Mouse (Mus musculus) yolk sac, embryonic 10.5 days (tissue): ENCODE measurements around the gene Sde2.

Experiments
- DNase-seq: peaks from one replicate; pipeline ENCODE4 v3.0.0-alpha.2; 2017; ENCODE audit warnings: low spot score

Gene Sde2

DNA sequence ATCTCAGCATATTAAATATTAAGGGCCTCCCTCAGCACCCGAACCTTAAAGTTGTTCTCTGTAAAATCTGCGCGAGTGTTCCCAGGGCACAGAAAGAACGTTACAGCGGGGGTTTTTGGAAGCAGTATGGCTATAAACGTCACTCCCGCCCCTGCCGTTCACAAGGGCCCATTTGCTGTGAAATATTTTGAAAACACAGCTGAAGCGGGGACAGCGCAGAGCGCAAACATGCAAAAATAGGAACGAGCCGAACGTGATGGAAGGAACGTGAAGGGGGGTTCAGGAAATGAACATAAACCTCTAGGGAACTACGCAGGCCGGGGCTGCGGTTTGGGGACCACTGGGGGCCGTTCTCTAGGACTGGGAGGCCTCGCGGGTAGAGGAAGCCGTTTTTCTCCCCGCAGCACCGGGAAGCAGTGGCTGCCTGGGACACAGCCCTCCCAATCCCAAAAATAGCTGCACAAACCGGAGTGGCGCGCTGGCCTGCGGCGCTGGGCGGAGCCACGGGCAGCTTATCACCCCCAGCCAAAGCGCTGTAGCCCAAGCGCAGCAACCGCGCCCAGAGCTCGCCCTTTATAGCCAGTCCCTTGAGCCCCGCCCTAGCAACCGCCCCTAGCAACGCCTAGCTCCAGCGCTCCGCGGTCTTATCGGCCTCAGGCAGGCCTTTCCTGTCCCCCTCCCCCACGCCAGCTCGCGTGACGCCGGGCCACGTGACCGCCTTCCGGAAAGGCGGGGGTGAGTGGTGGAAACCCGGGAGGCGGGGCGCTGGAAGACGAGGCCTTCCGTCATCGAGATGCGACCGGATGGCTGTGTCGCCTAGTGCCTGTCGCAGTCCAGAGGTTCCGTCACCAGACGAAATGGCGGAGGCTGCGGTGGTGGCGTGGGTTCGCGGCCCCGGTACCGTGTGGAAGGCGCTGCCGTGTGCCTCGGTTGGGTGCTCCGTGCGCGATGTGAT is at the start of gene Sde2:
Sde2 (plus strand) TSS at position 812 of the 955 bp plus-strand sequence.
- peak; percentile 100 for DNase-seq

DNA sequence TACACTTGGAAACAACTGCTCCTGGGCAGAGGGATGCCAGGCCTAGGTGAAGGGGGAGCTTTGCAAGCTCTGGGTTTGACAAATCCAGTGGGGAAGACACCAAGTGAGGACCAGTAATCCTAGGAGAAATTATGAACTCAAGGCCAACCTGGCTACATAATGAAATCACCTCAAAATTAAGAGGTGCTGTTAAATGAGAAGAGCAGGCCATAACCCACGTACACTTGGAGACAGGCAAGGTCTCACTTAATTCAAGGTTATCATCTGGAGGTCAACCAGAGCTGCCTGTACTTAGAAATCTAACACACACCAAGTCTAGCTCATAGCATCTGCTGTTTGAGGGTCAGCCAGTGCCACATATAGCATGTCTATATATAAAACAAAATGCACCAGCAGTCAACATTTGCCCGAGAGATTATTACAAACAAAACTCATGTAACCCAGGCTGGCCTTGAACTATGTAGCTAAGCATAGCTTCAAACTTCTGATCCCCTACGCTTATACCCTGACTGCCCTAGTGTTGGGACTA is 49.4 kb upstream of the Sde2 start:
- DNase-seq, result no peak

DNA sequence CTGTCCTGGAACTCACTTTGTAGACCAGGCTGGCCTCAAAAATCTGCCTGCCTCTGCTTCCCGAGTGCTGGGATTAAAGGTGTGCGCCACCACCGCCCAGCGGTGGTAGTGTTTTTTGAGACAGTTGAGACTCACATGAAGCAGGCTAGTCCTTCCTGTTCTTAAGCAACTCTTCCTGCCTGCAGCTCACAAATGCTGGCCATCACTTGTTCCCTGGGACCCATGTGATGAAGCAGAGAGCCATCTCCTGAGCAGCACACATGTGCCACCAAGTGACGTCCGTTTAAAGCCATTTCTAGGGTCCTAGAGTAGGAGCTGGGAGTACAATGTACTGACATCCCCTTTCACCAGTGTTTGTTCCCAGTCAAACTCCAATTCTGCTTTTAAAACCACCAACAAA is 47.0 kb upstream of the Sde2 start:
- DNase-seq, result no peak

- no peak for DNase-seq
Measured at GRCm38 (mm10) chr1:180808831-180809230, 42.1 kb upstream of the Sde2 start.

- DNase-seq, result no peak
Measured at GRCm38 (mm10) chr1:180810976-180811375, 40.0 kb upstream of the Sde2 start.

- no peak for DNase-seq
Measured at GRCm38 (mm10) chr1:180811596-180812462, 39.1 kb upstream of the Sde2 start.

GRCm38 (mm10) chr1:180812463-180813408 is 38.2 kb upstream of the Sde2 start:
- peak; percentile 85 for DNase-seq

- DNase-seq, result peak; percentile 97
Measured at GRCm38 (mm10) chr1:180813409-180813884, 37.5 kb upstream of the Sde2 start.

DNA sequence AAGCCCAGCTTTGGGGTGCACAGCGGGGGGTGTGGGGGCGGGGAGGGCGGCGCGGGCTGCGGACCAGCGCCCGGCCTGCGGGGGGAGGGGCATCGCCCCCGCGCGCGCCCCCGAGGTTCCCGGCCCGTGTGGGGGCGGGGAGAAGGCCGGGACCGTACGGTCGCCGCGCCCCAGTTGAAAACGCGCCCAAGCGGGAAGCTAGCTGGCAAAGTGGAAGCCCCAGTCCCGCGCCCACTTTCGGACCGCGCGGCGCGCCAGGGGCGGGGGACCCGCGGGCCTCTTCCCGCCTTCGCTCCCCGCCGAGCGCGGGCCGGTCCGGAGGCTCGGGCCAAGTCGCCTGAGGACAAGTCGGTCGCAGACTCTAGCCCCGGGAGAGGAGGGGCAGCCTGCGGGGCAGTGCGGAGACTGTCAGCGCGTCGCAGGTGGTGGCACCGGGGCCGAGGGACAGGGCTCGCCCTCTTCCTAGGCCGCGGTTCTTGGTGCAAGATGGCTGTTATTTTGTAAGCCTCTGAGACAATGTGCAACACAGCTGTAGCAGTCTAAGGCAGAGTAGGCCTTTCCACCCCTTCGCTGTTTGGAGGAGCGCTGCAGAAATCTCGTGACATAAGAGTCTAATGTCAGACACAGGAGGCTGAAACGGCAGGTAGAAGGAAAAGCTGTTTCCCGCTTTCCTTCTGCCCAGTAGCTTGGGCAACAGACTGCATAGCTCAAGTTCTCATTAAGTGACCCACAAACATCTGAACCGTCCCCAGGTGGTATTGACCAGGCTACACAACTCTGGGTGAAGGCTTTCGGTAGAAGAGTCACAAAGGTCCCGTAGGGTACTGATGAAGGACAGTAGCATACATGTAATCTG is 36.8 kb upstream of the Sde2 start, which contains the start of gene H3f3a:
H3f3a (minus strand) TSS at position 59 of the 856 bp plus-strand sequence.
- DNase-seq, result no peak

DNA sequence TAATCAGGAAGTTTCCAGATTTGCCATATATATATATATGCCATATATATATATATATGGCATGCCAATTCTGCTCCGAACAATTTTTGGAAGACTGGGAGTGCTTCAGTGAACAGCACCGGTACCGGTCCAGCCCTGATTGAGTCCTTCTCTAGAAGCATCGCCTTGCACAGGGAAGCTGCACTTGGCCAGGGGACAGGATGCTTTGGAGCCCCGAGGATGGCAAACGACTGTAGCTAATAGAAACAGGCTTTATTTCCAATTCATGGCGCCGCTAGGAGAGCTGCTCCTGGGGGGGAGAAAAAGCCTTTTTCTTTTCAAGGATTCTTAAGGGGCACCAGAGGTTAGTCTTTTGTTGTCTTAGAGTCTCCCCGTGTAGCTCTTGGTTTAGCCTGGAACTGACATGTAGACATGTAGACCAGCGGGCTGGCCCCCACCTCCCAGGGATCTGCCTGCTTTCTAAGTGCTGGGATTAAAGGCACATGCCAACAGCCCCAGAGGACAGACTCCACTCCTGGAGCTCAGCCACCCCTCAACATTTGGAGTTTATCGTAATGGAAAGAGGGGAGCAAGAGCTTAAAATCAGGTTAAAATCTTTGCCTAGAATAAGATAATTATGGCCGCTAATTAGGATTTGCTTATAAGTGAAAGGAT is 35.4 kb upstream of the Sde2 start:
- DNase-seq, result no peak

- DNase-seq, result no peak
Measured at GRCm38 (mm10) chr1:180818000-180818399, 32.9 kb upstream of the Sde2 start.

DNA sequence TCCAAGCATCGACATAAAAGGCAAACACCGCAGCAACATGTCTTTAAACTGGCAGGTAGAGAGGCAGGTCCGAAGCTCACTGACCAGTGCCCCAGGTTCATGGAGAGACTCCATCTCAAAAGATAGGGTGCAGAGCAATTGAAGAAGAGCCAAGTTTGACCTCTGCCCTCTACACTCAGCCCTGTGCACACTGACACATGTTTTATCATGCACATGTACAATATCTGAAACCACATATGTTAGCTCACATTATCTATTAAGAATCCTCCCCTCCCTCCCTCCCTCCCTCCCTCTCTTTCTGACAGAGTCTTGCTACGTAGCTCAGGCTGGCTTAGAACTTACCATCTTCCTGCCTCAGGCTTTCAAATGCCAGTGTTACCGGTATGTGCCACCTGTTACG is 29.8 kb upstream of the Sde2 start:
- no peak for DNase-seq

GRCm38 (mm10) chr1:180822276-180822675 is 28.7 kb upstream of the Sde2 start:
- DNase-seq, result no peak

- no peak for DNase-seq
Measured at GRCm38 (mm10) chr1:180823716-180824115, 27.2 kb upstream of the Sde2 start.

- DNase-seq, result no peak
Measured at GRCm38 (mm10) chr1:180824721-180825120, 26.2 kb upstream of the Sde2 start.

GRCm38 (mm10) chr1:180826634-180827033 is 24.3 kb upstream of the Sde2 start:
- no peak for DNase-seq

DNA sequence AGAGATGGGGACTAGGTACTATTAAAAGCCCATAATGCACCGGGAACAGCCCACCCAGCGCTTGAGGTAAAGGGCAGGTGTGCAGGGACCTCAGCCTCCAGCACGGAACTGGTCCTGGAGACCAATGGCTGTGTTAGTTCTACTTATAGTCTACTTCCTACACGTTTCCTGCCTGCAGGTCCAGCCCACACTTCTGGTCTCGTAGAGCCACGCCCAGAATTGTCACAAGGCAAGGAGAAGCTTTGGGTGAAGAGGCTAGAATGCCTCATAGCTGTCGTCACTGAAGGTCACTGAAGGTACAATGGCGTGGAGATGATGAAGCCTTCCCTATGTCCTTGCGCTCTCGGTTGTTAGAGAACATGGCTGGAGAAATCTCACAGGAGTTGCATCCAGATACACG is 21.2 kb upstream of the Sde2 start:
- no peak for DNase-seq

GRCm38 (mm10) chr1:180830175-180830574 is 20.8 kb upstream of the Sde2 start:
- DNase-seq, result no peak

GRCm38 (mm10) chr1:180830588-180831346 is 20.2 kb upstream of the Sde2 start:
- no peak for DNase-seq
